Mouse (Mus musculus) mouse trophoblast stem cell (cell line): Measurements from ENCODE around the gene Thrb.

Experiments used
- in situ Hi-C, 2 experiments: fragments of 300-500 bp; cut with MseI, MboI; formaldehyde crosslinking; loops; 2 replicates in 1 of 2; 3 replicates in 1 of 2; pipeline ENCODE4 v1.15.1; 2025

Thrb gene

GRCm38 (mm10) chr14:17659686-17660328 is at the start of gene Thrb:
Gene Thrb (plus strand): TSS chr14:17660261.
- in situ Hi-C loops = loop anchor here in 1 of 2 experiments (25.0 kb wide), 1 partner anchor 502 kb away; no protein-coding TSS in a partner anchor

DNA sequence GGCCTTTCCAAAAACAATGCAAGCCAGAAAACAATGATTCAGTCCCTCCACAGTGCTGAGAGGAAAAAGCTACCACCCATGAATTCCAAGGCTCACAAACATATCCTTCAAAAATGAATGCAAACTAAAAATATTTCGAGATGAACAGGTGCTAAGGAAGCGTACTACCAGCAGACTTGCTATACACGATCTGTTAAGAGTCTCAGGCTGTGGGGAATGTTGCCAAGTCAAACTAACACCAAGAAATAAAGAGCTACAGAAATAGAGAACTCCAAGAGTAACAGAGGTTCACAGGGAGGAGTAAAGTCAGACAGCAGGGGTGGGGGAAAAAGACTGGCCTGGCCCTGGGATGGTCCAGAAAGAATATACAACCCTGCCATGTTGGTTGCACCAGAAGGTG is 38.4 kb upstream of the Thrb start:
- in situ Hi-C loops = no loop called here

GRCm38 (mm10) chr14:17623936-17624335 is 36.1 kb upstream of the Thrb start:
- in situ Hi-C loops = no loop called here

DNA sequence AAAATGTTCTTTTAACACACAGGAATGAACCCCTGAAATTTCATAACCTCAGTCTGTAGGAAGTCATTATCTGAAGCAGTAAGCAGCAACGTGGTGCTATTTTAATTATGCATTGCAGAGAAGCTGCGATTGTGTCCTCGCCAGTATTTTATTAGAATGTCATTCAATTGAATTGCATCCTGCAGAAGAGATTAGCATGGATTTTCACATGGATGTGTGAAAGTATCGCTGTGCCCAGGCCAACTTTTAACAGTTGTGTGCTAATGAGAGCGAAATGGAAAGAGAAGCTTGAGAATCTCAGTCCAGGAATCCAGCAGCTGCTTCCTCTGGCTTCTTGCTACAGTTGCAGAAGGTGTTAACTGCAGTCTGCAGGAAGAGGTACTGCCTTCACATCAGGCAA is 30.8 kb upstream of the Thrb start:
- in situ Hi-C loops = loop anchor here in 1 of 2 experiments (25.0 kb wide), 1 partner anchor 533 kb away; no protein-coding TSS in a partner anchor

DNA sequence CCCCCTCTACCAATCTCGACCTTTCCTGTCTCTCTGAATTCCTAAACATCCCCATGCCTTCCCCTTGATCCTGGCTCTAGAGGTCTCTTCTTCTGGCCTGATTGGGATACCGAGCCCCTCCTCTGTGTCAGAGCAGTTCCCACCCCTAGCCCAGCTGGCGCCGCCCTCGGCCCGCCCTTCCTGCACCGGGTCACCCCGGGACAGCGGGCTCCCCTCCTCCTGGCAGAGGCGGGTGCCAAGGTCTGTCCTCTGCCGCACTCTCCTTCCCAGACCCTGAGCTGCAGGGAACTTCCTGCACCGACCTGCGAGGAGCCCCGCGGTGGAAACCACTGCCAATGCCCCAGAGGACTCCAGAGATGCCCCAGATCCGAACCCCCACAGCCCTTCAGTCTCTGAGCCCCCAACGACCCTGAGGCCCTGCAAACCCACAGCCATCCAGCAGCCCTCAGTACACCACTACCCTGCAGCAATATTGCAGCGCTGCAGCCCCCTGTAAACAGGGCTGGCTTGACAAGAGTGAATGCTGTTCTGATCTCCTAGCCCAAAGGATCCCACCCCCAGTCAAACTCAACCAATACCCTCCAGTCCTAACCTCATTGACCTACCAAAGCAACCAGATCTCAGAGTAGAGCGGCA is 27.1 kb upstream of the Thrb start:
- in situ Hi-C loops = loop anchor here in 1 of 2 experiments (25.0 kb wide), 1 partner anchor 529 kb away; no protein-coding TSS in a partner anchor

DNA sequence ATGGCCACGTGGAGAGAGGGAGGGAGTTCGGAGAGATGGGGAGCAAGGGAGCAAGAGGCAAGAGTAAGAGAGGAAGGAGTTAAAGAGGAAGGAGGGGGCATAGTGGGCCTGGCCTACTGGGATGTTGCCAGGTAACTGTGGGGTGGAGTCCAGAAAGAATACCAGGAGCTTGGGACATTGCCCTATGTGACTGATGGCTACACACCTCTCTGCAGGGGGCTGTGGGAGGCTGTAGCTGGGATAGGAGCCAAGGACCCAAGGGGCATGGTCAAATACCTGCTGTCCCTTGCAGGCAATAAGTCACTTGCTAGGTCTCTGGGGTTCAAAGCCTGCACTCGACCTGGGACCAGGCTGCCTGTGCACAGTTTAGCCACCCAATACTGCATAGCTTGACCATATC is 23.1 kb upstream of the Thrb start:
- in situ Hi-C loops = loop anchor here in 1 of 2 experiments (25.0 kb wide), 1 partner anchor 525 kb away; no protein-coding TSS in a partner anchor

GRCm38 (mm10) chr14:17641770-17642169 is 18.3 kb upstream of the Thrb start:
- in situ Hi-C loops = loop anchor here in 1 of 2 experiments (25.0 kb wide), 1 partner anchor 521 kb away; no protein-coding TSS in a partner anchor

DNA sequence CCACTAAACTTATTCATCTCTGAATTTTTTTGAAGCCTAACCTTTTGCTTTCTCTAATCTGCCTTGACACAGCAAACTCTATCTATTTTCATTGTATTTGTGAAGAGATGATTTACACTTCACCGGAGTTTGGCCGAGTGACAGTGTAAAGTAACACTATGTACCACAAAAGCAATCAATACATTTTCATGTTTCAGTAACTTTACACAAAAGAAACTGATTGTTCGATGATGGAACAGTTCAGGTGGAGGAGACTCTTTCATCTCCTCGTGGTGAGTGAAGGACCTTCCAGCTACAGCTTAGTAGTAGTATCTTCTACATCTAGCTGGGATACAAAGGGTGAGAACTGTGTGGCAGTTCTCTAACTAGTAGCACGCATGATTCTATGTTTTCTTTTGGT is 5.0 kb upstream of the Thrb start:
- in situ Hi-C loops = loop anchor here in 1 of 2 experiments (25.0 kb wide), 1 partner anchor 507 kb away; no protein-coding TSS in a partner anchor

DNA sequence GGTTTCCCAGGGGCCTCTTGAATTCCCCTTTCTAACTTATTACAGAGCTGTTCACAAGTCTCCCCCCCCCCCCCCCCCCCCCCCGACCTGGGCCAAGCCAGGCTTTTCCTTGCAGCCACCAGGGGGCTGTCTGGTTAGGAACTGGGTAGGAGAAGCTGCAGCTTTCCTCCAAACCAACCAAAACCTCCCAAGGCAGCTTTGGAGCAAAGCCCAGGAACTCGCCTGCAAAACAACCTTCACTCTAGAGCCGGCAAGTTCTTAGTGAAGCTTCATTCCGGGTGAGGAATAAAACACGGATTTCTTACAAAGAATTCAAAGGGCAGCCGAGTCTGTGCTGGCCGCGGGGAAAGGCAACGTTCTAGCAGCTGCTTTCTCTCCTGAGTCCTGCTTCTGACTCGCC is 1.0 kb upstream of the Thrb start:
- in situ Hi-C loops = loop anchor here in 1 of 2 experiments (25.0 kb wide), 1 partner anchor 503 kb away; no protein-coding TSS in a partner anchor

GRCm38 (mm10) chr14:17660329-17661099 is 453 bp downstream of the Thrb start:
- in situ Hi-C loops = loop anchor here in 1 of 2 experiments (25.0 kb wide), 1 partner anchor 502 kb away; no protein-coding TSS in a partner anchor

DNA sequence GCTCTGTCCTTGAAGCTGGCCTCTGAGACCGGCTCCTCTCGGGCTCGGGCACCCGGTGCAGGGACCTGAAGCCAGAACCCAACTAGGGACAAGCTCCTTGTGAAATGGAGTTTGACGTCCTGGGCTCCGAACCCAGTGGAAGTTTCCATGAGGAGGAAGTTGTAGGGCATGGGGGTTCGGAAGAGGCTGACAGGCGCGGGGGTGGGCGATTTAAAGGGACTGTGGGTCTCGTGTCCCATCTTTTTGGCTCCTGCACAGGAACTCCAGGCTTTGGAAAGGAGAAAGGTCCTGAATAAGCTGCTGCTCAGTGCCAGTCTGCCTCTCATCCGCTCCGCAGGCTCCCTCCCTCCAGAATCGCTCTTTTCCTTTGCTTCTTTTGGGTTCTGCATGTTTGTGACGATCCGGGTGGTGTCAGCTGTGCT is 1.1 kb downstream of the Thrb start:
- in situ Hi-C loops = loop anchor here in 1 of 2 experiments (25.0 kb wide), 1 partner anchor 501 kb away; no protein-coding TSS in a partner anchor

GRCm38 (mm10) chr14:17662087-17662486 is 2.0 kb downstream of the Thrb start:
- in situ Hi-C loops = loop anchor here in 1 of 2 experiments (25.0 kb wide), 1 partner anchor 500 kb away; no protein-coding TSS in a partner anchor

DNA sequence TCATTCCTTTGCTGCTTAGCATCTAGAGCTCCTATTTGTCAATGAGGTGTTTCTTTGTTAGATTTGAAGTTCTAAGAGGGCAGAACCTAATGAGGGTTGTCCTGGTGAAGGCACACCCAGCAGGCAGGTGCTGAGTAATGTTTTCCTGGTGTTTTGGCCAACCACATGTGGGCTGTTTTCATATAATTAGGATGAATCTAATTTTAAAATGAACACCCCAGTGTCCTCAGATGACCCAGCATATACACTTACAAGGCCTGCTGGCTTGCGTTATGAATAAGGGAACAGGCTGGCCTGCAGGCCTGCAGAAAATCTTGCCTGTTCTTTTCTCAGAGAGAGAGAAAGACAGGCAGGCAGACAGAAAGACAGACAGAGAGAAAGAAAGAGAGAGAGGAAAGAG is 14.3 kb downstream of the Thrb start:
- in situ Hi-C loops = loop anchor here in 1 of 2 experiments (25.0 kb wide), 1 partner anchor 488 kb away; no protein-coding TSS in a partner anchor

GRCm38 (mm10) chr14:17675214-17675613 is 15.2 kb downstream of the Thrb start:
- in situ Hi-C loops = no loop called here

GRCm38 (mm10) chr14:17681479-17681878 is 21.4 kb downstream of the Thrb start:
- in situ Hi-C loops = no loop called here

DNA sequence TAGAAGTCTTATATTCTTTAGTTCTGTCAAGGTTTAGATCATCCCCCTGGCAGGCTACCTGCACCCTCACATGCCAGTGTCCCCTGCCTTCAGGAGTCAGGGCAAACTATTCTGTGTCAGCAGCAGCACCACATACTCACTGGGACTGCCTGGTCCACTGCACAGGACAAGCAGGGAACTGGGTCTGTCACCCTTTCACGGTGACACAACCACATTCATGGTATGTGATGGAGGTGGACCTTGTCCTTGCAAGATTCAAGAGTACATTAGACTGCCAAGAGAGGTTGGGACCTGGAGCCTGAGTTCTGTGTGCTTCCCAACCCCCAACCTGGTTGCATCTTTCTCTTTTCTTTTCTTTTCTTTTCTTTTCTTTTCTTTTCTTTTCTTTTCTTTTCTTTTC is 24.8 kb downstream of the Thrb start:
- in situ Hi-C loops = no loop called here

- in situ Hi-C loops = no loop called here
Measured at GRCm38 (mm10) chr14:17685491-17685890, 25.4 kb downstream of the Thrb start.

DNA sequence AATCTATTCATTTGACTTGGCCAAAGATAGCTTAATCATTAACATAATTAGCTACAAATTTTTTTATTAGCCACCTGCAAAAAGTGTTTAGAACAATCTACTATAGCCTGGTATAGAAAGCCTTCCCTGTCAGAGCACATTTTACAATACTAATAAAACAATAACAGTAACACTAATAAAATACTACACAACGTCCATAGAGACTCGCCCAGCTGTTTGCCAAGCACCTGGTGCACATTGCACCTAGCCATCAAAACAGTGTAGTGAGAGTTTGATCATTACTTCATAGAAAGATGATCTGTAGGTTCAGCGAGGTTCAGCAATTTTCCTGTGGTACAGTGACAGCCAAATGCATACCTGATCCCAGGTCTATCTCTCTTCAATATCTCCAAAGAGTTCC is 26.9 kb downstream of the Thrb start:
- in situ Hi-C loops = no loop called here

DNA sequence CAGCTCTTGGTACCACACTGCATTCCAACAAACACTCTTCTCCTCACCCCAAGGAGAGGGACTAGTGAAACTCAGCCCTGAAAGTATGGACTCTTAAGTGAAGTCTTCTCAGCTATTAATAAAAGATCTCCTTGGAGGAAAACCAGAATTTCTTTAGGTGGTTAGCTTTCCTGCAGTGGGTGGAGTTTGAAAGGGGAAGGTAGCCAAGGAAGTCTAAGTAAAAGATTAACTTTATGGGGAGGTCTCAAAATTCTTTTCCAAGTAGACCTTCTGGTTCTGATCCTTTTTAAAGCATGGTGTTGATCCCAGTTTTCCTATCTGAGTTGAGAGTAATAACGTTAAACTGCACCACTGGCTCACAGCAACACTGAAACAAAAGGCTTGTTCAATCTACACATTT is 31.2 kb downstream of the Thrb start:
- in situ Hi-C loops = no loop called here

DNA sequence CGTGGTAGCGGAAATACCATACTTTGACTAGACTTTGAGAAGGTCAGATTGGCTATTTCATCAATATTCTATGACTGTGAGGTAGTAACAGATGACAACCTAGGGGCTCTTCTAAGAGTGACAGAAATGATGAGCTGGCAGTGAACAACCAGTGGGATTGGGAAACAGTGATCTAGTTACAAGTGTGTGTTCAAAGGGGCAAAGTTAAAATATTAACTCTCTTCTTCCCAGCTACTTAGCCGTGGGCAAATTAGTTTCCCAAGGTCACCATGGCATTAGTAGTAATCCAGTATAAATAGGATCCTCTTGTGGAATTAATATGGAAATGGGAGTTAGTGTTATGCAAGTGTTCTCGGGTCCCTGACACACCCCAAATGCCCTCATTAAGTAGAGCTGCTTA is 35.5 kb downstream of the Thrb start:
- in situ Hi-C loops = no loop called here

DNA sequence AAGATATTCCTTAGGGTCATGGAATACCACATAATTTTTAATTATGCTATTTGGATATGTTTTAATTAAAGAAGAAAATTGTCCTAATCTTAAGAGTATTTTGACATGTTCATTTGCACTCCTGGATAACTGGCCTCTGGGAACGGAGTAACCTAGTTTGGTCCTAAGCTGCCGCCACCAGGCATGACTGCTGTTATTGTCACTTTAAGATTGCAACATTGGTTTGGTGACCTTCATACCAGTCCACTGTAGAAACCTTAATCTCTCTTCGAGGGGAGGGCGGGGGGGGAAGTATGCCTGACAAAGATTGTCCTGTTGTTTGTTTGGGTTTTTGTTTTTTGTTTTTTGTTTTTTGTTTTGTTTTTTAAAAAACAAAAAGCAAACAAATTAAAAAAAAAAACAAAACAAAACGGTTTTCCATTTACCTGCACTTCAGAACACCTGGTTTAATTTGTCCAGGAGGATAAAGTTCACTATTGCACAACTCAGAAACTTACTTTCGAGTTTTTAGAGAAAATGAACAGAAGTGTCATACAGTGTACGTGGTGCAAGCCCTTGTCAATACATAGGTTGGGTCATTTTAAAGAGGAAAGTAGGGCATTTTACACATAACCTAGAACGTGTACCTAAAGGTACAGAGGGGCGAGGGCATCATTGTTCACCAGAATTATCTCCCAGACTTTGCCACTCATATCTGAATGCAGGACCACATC is 38.0 kb downstream of the Thrb start:
- in situ Hi-C loops = no loop called here
